Comparison of ENCODE assay signal across 7 mouse cellular contexts in the genomic region with DNA sequence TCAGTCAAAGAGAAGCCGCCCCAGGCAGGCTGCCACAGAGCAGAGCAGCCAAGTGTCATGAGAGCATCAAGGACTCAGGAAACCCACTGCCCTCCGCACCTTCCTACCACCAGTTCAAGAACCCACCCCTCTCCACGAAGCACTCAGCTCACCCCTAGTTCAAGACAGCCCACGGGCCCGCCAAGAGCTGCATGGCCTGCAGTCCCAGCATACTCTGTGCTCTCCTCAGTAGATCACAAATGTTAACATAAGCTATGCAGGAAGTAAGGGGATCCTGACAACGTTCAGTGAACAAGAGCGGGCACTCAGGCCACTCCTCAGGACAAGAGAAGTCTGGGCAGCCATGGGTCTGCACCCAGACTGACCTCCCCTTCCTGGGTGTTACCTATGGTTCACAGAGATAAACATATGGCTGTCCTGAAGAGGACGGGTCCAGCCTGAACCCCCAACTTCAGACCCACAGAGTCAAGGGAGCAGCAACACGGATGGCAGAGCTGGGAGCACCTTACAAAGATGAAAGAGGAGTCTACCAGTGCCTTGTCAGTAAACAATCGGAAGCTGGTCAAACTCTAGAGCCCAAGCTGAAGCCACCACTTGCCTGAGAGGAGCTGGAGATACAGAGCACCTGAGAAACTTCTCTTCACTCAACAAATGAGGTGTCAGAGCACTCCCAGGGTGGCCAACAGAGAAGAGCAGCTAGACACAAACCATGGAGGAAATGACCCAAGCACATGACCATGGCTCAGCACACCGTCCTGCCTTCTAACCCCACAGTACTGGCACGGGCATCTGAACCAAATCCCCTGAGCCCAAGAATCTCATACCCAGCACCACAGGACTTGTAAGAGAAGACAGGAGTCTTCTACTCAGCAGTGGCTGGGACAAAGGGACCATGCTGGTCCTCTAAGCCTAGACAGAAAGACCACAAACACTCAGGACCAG. TPM values are rescaled to one million over a fixed set of nuclear protein-coding genes. Genes with fewer than 3 reads are reported as not detected.
A peak's percentile ranks its signal among the peaks of the same experiment; 100 is the strongest.
DNase-seq lines count a peak whose midpoint lies in the region; ATAC-seq and TF ChIP-seq lines count a peak whose summit lies in the region.

No protein-coding gene starts in this region.

- TF ChIP-seq EP300 in lung, postnatal 0 days (IDR thresholded peaks at IDR 0.05) = no peak

- DNase-seq in lung, postnatal 0 days (ENCODE audit: low spot score) = peak; percentile 26
- DNase-seq in lung, postnatal 36 days = no peak
- DNase-seq in forebrain, embryonic 10.5 days (ENCODE audit: extremely low spot score, low spot score) = no peak
- no peak for DNase-seq in frontal cortex, postnatal 25 days (ENCODE audit: low spot score in 2 of 2)
- no peak for DNase-seq in right cerebral cortex, postnatal 4 days

- peak overlapping the region; percentile 6 for H3K9ac ChIP-seq in lung, postnatal 0 days (replicated peaks; ENCODE audit: low read depth)
- peak overlapping the region; percentile 97 for H3K9ac ChIP-seq in limb, embryonic 12.5 days (replicated peaks)
- H3K9ac ChIP-seq in stomach, embryonic 14.5 days (replicated peaks; ENCODE audit: low read depth, low read length) = peak overlapping the region; percentile 94

- 18% methylated on average over 12 of the region's 12 CpGs for WGBS in lung, postnatal 0 days
- 77% methylated on average over 12 of the region's 12 CpGs for WGBS in forebrain, embryonic 10.5 days
- 63% methylated on average over 12 of the region's 12 CpGs for whole genome bisulfite sequencing in limb, embryonic 12.5 days
- 38% methylated on average over 12 of the region's 12 CpGs for WGBS in stomach, embryonic 14.5 days

- no peak for TF ChIP-seq CTCF in lung, postnatal 0 days (IDR thresholded peaks at IDR 0.05)

- H3K36me3 ChIP-seq in lung, postnatal 0 days (ENCODE audit: insufficient read depth, low read length) = no peaks in the 10 kb centered on the region
- H3K36me3 ChIP-seq in forebrain, embryonic 10.5 days (replicated peaks) = peaks cover 29% of the 10 kb centered on the region
- peaks cover 8% of the 10 kb centered on the region; the same call in 1 of the 2 replicates for H3K36me3 ChIP-seq in limb, embryonic 12.5 days
- H3K36me3 ChIP-seq in stomach, embryonic 14.5 days (ENCODE audit: control insufficient read depth, insufficient read depth, low read length) = peaks cover 3% of the 10 kb centered on the region

- peak overlapping the region; percentile 83 for H3K4me2 ChIP-seq in lung, postnatal 0 days (replicated peaks; ENCODE audit: low read depth, low read length)
- H3K4me2 ChIP-seq in limb, embryonic 12.5 days = peak overlapping the region; percentile 99
- H3K4me2 ChIP-seq in stomach, embryonic 14.5 days (replicated peaks; ENCODE audit: low read depth, low read length) = peak overlapping the region; percentile 94

- peak overlapping the region; percentile 66 for H3K27ac ChIP-seq in lung, postnatal 0 days (ENCODE audit: low read length)
- H3K27ac ChIP-seq in forebrain, embryonic 10.5 days = peak overlapping the region; percentile 71
- H3K27ac ChIP-seq in limb, embryonic 12.5 days = peak overlapping the region; percentile 5; the same call in 1 of the 2 replicates
- peak overlapping the region; percentile 15; the same call in 1 of the 2 replicates for H3K27ac ChIP-seq in stomach, embryonic 14.5 days (ENCODE audit: low read length)

- H3K27me3 ChIP-seq in lung, postnatal 0 days (replicated peaks; ENCODE audit: insufficient read depth, low read length) = no peaks in the 10 kb centered on the region
- peaks cover 4% of the 10 kb centered on the region for H3K27me3 ChIP-seq in forebrain, embryonic 10.5 days (ENCODE audit: poor library complexity, severe bottlenecking)
- no peaks in the 10 kb centered on the region for H3K27me3 ChIP-seq in limb, embryonic 12.5 days
- H3K27me3 ChIP-seq in stomach, embryonic 14.5 days (ENCODE audit: control insufficient read depth, insufficient read depth, low read length) = no peaks in the 10 kb centered on the region

- peaks cover 57% of the 10 kb centered on the region for H3K4me1 ChIP-seq in lung, postnatal 0 days (ENCODE audit: insufficient read depth, low read depth, low read length)
- peaks cover 90% of the 10 kb centered on the region for H3K4me1 ChIP-seq in forebrain, embryonic 10.5 days
- peaks cover 74% of the 10 kb centered on the region for H3K4me1 ChIP-seq in limb, embryonic 12.5 days (replicated peaks)
- H3K4me1 ChIP-seq in stomach, embryonic 14.5 days (ENCODE audit: control insufficient read depth, insufficient read depth, low read length) = peaks cover 65% of the 10 kb centered on the region

- H3K9me3 ChIP-seq in lung, postnatal 0 days (ENCODE audit: low read length) = no peaks in the 10 kb centered on the region
- H3K9me3 ChIP-seq in forebrain, embryonic 10.5 days = no peaks in the 10 kb centered on the region
- H3K9me3 ChIP-seq in limb, embryonic 12.5 days = no peaks in the 10 kb centered on the region
- H3K9me3 ChIP-seq in stomach, embryonic 14.5 days (ENCODE audit: control insufficient read depth, low read depth, low read length) = no peaks in the 10 kb centered on the region

- no peak for ATAC-seq in lung, postnatal 0 days
- no peak for ATAC-seq in limb, embryonic 12.5 days (ENCODE audit: insufficient number of reproducible peaks, insufficient read depth, low FRiP score, low TSS enrichment, low read depth)
- ATAC-seq in stomach, embryonic 14.5 days (ENCODE audit: insufficient number of reproducible peaks, insufficient read depth, low FRiP score, low read depth) = no peak

- H3K4me3 ChIP-seq in lung, postnatal 0 days (ENCODE audit: low read depth, low read length) = peak overlapping the region; percentile 92
- H3K4me3 ChIP-seq in forebrain, embryonic 10.5 days = peak overlapping the region; percentile 96
- peak overlapping the region; percentile 96 for H3K4me3 ChIP-seq in limb, embryonic 12.5 days (replicated peaks)
- H3K4me3 ChIP-seq in stomach, embryonic 14.5 days (ENCODE audit: low read depth, low read length) = peak overlapping the region; percentile 92

RNA-seq across cellular contexts. Expression of gene Ski, which starts 2.9 kb away (rescaled TPM):
- 22.6 and 23.2 TPM in 2 replicates for polyA plus RNA-seq in lung, postnatal 0 days (2015; fragmentation: Nextera tagmentation; extraction: Ambion mirVana)
- polyA plus RNA-seq in forebrain, embryonic 10.5 days (2016; fragmentation: Nextera tagmentation; extraction: Ambion mirVana) = 8.6 and 9.7 TPM in 2 replicates
- polyA plus RNA-seq in limb, embryonic 12.5 days (2016; fragmentation: Nextera tagmentation; extraction: Ambion mirVana) = 18.4 and 18.8 TPM in 2 replicates
- 29.6 and 32.0 TPM in 2 replicates for polyA plus RNA-seq in stomach, embryonic 14.5 days (2014; fragmentation: Nextera tagmentation; extraction: Ambion mirVana)

RNA-seq across cellular contexts. Expression of gene Faap20, which starts 30.1 kb away (rescaled TPM):
- 61.4 and 66.6 TPM in 2 replicates for polyA plus RNA-seq in lung, postnatal 0 days (2015; fragmentation: Nextera tagmentation; extraction: Ambion mirVana)
- polyA plus RNA-seq in forebrain, embryonic 10.5 days (2016; fragmentation: Nextera tagmentation; extraction: Ambion mirVana) = 108 and 110 TPM in 2 replicates
- 96.0 and 99.2 TPM in 2 replicates for polyA plus RNA-seq in limb, embryonic 12.5 days (2016; fragmentation: Nextera tagmentation; extraction: Ambion mirVana)
- 63.2 and 65.0 TPM in 2 replicates for polyA plus RNA-seq in stomach, embryonic 14.5 days (2014; fragmentation: Nextera tagmentation; extraction: Ambion mirVana)

Comparison
In these comparisons a context has a peak if more than half of its experiments do, and no peak if none do; other contexts are left out.
1. H3K27ac ChIP-seq: peak in every context shown above with its lines; median percentile 71 in forebrain, embryonic 10.5 days; 66 in lung, postnatal 0 days; 15 in stomach, embryonic 14.5 days; 5 in limb, embryonic 12.5 days.
2. H3K9ac ChIP-seq: peak in every context shown above with its lines; median percentile 97 in limb, embryonic 12.5 days; 94 in stomach, embryonic 14.5 days; 6 in lung, postnatal 0 days.